Mouse (Mus musculus): Measurements from ENCODE around the gene Rasal3. TPM values are rescaled to one million over a fixed set of nuclear protein-coding genes. Genes with fewer than 3 reads are reported as not detected.

Rasal3 gene
- 540 TPM for total RNA-seq (2023)

DNA sequence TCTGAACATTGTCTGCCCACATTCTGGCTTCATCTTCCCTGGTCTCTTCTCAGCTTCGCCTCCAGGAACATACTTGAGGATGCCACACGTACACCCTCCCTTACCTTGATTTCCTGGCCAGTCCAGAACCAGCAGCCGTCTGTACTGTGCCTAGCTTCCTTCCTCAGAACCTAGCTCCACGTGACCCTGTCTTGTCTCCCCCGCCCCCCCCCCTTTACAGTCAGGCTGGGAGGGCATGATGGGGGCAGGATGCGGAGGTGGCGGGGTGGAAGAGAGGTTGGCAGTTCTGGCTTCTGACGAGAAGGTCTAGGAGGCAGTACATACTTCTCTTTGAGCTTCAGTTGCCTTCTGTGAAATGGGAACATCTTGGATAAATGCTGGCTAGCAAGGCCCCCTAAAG lies at the start of gene Rasal3:
Gene Rasal3, minus strand, starts transcription at position 167 of the 400 bp plus-strand sequence.

DNA sequence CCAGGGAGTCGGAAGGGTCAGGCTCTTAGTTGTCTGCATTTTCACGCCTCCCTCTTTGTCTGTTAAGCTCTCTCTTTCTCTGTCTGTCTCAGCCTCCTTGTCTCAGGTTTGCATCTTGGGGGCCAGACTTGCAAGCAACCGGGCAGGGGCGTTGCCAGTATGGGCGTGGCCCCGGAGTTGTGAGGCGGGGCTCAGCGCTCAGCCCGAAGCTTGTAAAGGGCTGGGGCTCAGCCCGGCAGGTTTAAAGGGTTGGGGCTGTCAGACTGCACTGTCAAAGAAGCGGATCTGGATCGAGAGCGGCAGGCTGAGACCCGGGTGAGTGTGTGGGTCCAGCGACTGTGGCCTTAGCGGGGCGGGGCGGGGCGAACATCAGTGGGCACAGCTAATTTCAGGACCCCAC lies 49.1 kb upstream of the Rasal3 start, which contains the start of gene Cyp4f39:
Gene Cyp4f39, plus strand, starts transcription at position 242 of the 400 bp plus-strand sequence.

DNA sequence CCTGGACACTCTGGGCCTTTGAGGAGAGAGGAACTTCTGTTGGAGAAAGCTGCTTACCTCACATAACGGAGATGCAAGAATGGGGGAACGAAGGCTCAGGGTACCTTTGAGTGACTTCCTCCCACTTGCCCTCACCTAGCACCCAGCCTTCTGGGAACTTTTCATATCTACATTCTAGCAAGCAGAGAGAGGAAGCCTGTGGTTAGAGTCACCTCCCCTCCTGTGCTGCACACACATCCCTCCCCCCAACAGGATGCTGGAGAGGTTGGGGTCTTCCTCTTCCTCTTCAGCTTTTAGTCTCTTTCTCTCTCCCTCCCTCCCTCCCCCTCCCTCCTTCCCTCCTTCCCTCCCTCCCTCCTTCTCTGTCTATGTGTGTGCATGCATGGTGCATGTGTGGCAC lies 20.7 kb upstream of the Rasal3 start, which contains the start of gene Pglyrp2:
Gene Pglyrp2, minus strand, starts transcription at position 134 of the 400 bp plus-strand sequence.

DNA sequence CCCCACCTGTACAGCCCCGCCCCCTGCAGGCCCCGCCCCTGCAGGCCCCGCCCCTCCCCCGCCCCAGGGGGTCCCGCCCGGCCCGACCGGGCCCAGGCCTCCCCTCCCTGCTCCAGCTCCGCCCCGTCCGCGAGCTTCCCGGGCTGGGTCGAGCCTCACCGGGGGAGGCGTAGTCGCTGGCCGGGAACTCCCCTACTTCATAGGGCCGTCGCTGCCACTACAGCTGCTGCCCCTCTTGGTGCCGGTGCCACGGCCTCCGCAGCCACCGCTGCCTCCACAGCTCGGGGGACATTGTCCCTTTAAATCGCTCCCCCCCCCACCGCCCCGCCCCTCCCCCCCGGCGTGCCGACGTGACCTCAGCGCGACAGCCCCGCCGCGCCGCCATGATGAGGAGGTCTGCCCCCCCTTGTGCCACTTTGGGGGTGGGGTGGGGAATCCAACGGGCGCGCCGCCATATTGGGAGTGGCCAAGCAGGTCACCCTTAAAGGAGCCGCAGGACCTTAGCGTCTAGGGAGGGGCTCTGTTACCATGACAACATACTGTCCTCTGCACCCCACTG lies 14.2 kb downstream of the Rasal3 start, which contains the start of gene Wiz:
Gene Wiz, minus strand, starts transcription at position 339 of the 559 bp plus-strand sequence.

GRCm38 (mm10) chr17:32350382-32350983 lies 52.9 kb downstream of the Rasal3 start, which contains the start of gene Akap8l:
TSS of gene Akap8l (minus strand) at chr17:32350607.

Other genes with a start within 250 kb of the Rasal3 start
- not detected for gene Notch3, start 236.7 kb downstream of the Rasal3 start, total RNA-seq (2023)
- gene Ephx3, start 214.0 kb downstream of the Rasal3 start, total RNA-seq (2023) = 2.2 TPM
- gene Brd4, start 118.9 kb downstream of the Rasal3 start, total RNA-seq (2023) = 337 TPM
- 343 TPM for gene Akap8, start 82.3 kb downstream of the Rasal3 start, total RNA-seq (2023)
- gene Akap8l, start 53.0 kb downstream of the Rasal3 start, total RNA-seq (2023) = 153 TPM
- gene Wiz, start 14.1 kb downstream of the Rasal3 start, total RNA-seq (2023) = 32.1 TPM
- 55.4 TPM for gene Pglyrp2, start 20.6 kb upstream of the Rasal3 start, total RNA-seq (2023)
- gene Cyp4f39, start 49.1 kb upstream of the Rasal3 start, total RNA-seq (2023) = not detected
- gene Cyp4f17, start 102.5 kb upstream of the Rasal3 start, total RNA-seq (2023) = 1.2 TPM
- 9.0 TPM for gene Cyp4f16, start 133.0 kb upstream of the Rasal3 start, total RNA-seq (2023)
- 0.38 TPM for gene Cyp4f37, start 217.7 kb upstream of the Rasal3 start, total RNA-seq (2023)